Mouse (Mus musculus) G1E (cell line): ENCODE measurements at regions not wholly inside any gene's neighbourhood (a gene's known extent, or its start where the extent isn't known, plus 50 kb on each side); places are given as distances from the start of the nearest gene placed in this dataset.

Experiments
- ATAC-seq: 2 replicates; pipeline ENCODE4 v1.8.0; 2016; ENCODE audit warnings: mild to moderate bottlenecking; ENCODE audit not compliant: insufficient number of reproducible peaks, poor library complexity, low FRiP score, severe bottlenecking; ENCODE audit errors: extremely low read depth
- DNase-seq: peaks from one replicate; pipeline ENCODE4 v3.0.0; 2012; ENCODE audit warnings: low spot score
- H3K27me3 ChIP-seq: 2 replicates; pipeline ENCODE4 v1.6.1; 2012; ENCODE audit warnings: mild to moderate bottlenecking, low read length, inconsistent platforms; ENCODE audit not compliant: insufficient read depth
- H3K36me3 ChIP-seq: replicated peaks from 2 replicates; pipeline ENCODE3; 2012; ENCODE audit warnings: mild to moderate bottlenecking, inconsistent platforms
- H3K4me1 ChIP-seq: 2 replicates; pipeline ENCODE4 v1.6.1; 2012; ENCODE audit warnings: low read depth, low read length, inconsistent platforms, mixed read lengths; ENCODE audit not compliant: insufficient read depth
- H3K4me3 ChIP-seq: 2 replicates; pipeline ENCODE4 v1.5.1; 2012; ENCODE audit warnings: low read depth, mild to moderate bottlenecking, inconsistent platforms, low read length, moderate library complexity, mixed read lengths
- H3K9me3 ChIP-seq: replicated peaks from 2 replicates; pipeline ENCODE4 v1.6.1; 2012; ENCODE audit warnings: inconsistent platforms
- CTCF ChIP-seq: IDR thresholded peaks from 2 replicates; pipeline ENCODE4 v1.5.1; 2012; ENCODE audit warnings: low read depth, low read length, inconsistent platforms, mixed read lengths
- GATA1 ChIP-seq: IDR thresholded peaks from 2 replicates; pipeline ENCODE4 v1.6.1; 2012; ENCODE audit warnings: borderline replicate concordance, low read length, inconsistent platforms, mixed read lengths
- POLR2AphosphoS5 ChIP-seq: IDR thresholded peaks from 2 replicates; pipeline ENCODE4 v1.6.1; 2012; ENCODE audit warnings: low read depth, low read length, inconsistent platforms; ENCODE audit not compliant: insufficient replicate concordance
- TAL1 ChIP-seq: conservative IDR thresholded peaks from 2 replicates; pipeline ENCODE4 v1.6.1; 2012; ENCODE audit warnings: low read depth, low read length, inconsistent platforms, mixed read lengths

DNA sequence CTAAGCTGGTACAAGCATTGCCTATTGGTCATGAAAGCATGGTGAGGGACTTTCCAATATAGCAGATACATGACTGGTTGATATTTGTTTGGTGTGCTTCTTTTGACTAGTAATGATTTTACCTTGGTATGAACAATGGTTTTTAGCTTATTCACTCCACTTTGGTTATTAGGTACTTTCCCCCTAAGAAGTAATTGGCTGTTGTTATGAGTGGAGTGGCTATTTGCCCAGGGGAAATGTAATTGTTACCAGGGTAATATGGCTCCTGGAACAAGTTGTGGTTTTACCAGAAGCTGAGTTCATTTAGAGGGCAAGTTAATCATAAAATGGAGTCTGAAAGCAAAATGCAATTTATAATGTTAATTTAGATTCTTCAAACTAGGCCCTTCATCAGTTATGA lies 1000.2 kb upstream of the Manea start:
- Histone ChIP-seq H3K27me3 (no peaks in the 10 kb centered on the region), H3K4me1 (no peaks in the 10 kb centered on the region), H3K4me3 (no peak overlapping the region), H3K9me3 (no peaks in the 10 kb centered on the region), H3K36me3 (no peaks in the 10 kb centered on the region)
- TF ChIP-seq TAL1 (no peak), POLR2AphosphoS5 (no peak)
- ATAC-seq = no peak
- no peak for DNase-seq

DNA sequence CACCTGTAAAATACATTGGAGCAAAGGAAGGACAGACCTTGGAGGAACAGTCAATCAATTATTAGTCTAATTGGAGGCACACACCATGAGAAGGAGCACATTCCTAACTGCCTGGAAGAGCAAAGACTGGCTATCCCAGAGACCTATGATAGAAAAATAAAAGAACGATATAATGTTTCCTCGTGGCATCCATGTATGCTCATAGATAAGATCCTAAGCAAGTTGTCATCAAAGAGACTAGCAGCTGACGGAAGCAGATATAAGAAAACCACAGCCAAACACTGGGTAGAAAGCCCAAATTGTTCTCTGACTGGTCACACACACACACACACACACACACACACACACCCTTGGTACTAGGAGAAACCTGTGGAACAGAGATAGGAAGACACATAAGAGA lies 986.6 kb upstream of the Manea start:
- H3K9me3 ChIP-seq = no peaks in the 10 kb centered on the region
- no peak overlapping the region for H3K4me3 ChIP-seq
- H3K27me3 ChIP-seq = no peaks in the 10 kb centered on the region
- DNase-seq (no peak), ATAC-seq (peak; percentile 70)
- TF ChIP-seq GATA1 (no peak), POLR2AphosphoS5 (no peak), CTCF (no peak)
- H3K4me1 ChIP-seq = no peaks in the 10 kb centered on the region
- no peaks in the 10 kb centered on the region for H3K36me3 ChIP-seq
